Mouse (Mus musculus): ENCODE measurements around the gene Cenpu.

Gene Cenpu

DNA sequence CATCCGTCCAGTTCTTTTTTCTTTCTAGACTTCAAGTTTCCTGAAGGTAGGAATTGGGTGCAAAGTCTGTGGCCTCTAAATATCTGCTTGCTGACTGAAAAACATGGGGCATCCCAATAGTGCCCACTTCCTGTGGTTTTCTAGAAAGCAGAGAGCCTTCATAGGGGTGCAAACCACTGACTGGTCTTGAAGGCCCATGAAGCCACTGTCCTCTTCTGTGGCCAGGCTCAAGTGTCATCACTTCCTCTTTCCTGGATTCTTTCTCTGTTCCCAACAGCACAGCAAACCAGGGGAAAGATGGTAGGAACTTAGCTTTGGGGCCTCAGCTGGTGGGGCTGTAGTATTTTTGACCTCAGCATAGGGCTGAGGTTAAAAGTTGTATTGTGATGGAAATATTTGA is 76.8 kb downstream of the Cenpu start:
- in situ Hi-C loops (cut with MboI, MseI), result no loop called here
